Mouse (Mus musculus): ENCODE measurements around the gene Dgki. TPM values are rescaled to one million over a fixed set of nuclear protein-coding genes. Genes with fewer than 3 reads are reported as not detected.

Dgki gene
- total and polyA plus RNA-seq, 3 experiments = 0.05 TPM; not detected in 2

DNA sequence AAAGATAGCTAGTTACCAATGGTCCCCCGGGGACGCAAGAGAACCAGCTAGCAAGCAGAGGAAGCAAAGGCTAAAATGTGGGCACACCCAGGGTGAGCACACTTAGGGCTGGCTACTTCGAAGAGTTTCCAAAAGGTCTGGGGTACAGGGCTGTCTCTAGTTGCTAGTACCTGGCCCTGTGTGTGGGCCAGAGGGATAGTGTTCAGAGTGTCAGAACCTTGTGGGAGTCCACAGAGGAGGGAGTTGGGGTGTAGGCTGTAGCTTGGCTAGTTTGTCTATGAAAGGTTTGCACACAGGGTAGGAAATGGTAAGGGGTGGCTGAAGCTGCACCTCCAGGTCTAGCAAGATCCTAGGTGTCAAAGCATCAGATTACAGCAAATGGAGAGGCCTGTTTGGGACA, 25.1 kb upstream of the Dgki start:
- no peak for TF ChIP-seq POLR2AphosphoS5 (IDR thresholded peaks at IDR 0.05; ENCODE audit: insufficient replicate concordance, low read depth, low read length)
- TF ChIP-seq GATA1 (IDR thresholded peaks at IDR 0.05; ENCODE audit: borderline replicate concordance, low read length) = no peak
- no peak for TF ChIP-seq GATA2 (IDR thresholded peaks at IDR 0.05; ENCODE audit: borderline replicate concordance, low read depth, low read length)
- no peak for TF ChIP-seq TAL1 (conservative IDR thresholded peaks at IDR 0.05; ENCODE audit: low read depth, low read length)
- TF ChIP-seq CTCF (IDR thresholded peaks at IDR 0.05; ENCODE audit: low read depth, low read length) = no peak
- Histone ChIP-seq H3K4me3 (ENCODE audit: low read depth, low read length) (no peak overlapping the region), H3K9me3 (replicated peaks) (peaks cover 6% of the 10 kb centered on the region), H3K27me3 (ENCODE audit: insufficient read depth, low read length) (no peaks in the 10 kb centered on the region), H3K4me1 (ENCODE audit: insufficient read depth, low read depth, low read length) (no peaks in the 10 kb centered on the region), H3K36me3 (replicated peaks) (no peaks in the 10 kb centered on the region)
- DNase-seq (ENCODE audit: low spot score) (no peak), ATAC-seq (ENCODE audit: extremely low read depth, insufficient number of reproducible peaks, low FRiP score, poor library complexity, severe bottlenecking) (no peak)

DNA sequence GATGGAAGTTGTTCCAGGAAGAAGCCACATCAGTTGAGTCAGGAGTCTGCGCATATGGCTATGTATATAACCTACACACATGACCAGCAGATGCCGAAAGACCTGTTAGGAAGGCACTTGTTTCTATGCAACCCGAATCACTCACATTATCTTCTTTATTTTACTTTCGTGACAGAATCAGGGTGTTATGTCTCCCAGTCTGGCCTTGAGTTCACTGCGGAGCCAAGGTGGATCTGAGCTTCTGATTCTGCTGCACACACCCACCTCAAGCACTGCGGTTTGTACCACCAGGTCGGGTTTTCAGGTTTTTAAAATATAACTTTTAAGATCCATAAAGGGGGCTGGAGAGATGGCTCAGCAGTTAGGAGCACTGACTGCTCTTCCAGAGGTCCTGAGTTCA, 22.7 kb upstream of the Dgki start:
- Histone ChIP-seq H3K27me3 (ENCODE audit: insufficient read depth, low read length) (no peaks in the 10 kb centered on the region), H3K4me3 (ENCODE audit: low read depth, low read length) (no peak overlapping the region), H3K9me3 (replicated peaks) (peaks cover 6% of the 10 kb centered on the region), H3K36me3 (replicated peaks) (no peaks in the 10 kb centered on the region), H3K4me1 (ENCODE audit: insufficient read depth, low read depth, low read length) (no peaks in the 10 kb centered on the region)
- DNase-seq (ENCODE audit: low spot score) (no peak), ATAC-seq (ENCODE audit: extremely low read depth, insufficient number of reproducible peaks, low FRiP score, poor library complexity, severe bottlenecking) (no peak)
- TF ChIP-seq POLR2AphosphoS5 (IDR thresholded peaks at IDR 0.05; ENCODE audit: insufficient replicate concordance, low read depth, low read length) = no peak
- no peak for TF ChIP-seq GATA1 (IDR thresholded peaks at IDR 0.05; ENCODE audit: borderline replicate concordance, low read length)
- no peak for TF ChIP-seq GATA2 (IDR thresholded peaks at IDR 0.05; ENCODE audit: borderline replicate concordance, low read depth, low read length)
- no peak for TF ChIP-seq CTCF (IDR thresholded peaks at IDR 0.05; ENCODE audit: low read depth, low read length)
- no peak for TF ChIP-seq TAL1 (conservative IDR thresholded peaks at IDR 0.05; ENCODE audit: low read depth, low read length)

DNA sequence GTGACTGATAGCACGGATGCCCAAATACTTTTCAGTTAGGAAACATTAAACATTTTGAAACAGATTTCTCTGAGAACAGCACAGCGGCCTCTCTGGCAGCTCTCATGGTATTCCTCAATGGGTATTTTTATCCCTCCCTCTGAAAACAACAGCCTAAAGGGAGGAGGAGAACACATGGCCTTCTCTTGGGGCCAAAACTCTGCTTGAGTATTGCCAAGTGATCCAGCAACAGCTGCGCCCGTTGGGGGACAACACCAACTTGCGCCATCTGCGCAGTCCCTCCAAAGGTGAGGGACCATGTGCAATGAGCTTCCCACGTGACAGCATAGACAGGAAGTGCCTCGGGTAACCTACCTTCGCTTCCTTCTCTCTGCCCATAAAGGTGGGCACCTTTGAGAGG, 22.1 kb upstream of the Dgki start:
- TF ChIP-seq POLR2AphosphoS5 (IDR thresholded peaks at IDR 0.05; ENCODE audit: insufficient replicate concordance, low read depth, low read length) (no peak), GATA2 (IDR thresholded peaks at IDR 0.05; ENCODE audit: borderline replicate concordance, low read depth, low read length) (no peak), TAL1 (conservative IDR thresholded peaks at IDR 0.05; ENCODE audit: low read depth, low read length) (no peak), GATA1 (IDR thresholded peaks at IDR 0.05; ENCODE audit: borderline replicate concordance, low read length) (no peak), CTCF (IDR thresholded peaks at IDR 0.05; ENCODE audit: low read depth, low read length) (no peak)
- Histone ChIP-seq H3K4me1 (ENCODE audit: insufficient read depth, low read depth, low read length) (no peaks in the 10 kb centered on the region), H3K27me3 (ENCODE audit: insufficient read depth, low read length) (no peaks in the 10 kb centered on the region), H3K9me3 (replicated peaks) (peaks cover 6% of the 10 kb centered on the region), H3K4me3 (ENCODE audit: low read depth, low read length) (no peak overlapping the region), H3K36me3 (replicated peaks) (no peaks in the 10 kb centered on the region)
- no peak for ATAC-seq (ENCODE audit: extremely low read depth, insufficient number of reproducible peaks, low FRiP score, poor library complexity, severe bottlenecking)
- DNase-seq (ENCODE audit: low spot score) = no peak

DNA sequence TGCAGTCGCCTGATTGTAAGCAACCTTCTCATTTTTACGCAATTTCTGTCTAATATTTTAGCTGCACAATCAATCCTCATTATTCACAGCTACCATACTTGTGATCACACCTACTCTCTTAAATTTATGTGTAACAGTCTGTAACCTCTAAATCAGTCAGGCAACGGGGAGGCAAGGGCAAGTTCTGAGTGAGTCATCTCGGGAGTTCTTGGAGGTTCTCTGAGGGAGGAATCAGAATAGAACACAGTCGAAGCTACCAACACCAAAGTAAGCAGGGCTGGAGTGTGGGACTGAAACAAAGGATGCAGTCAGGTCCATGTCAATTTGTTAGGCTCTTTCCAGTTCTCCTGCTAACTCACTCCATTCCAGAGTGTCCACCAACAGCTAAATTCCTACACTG, 17.9 kb upstream of the Dgki start:
- no peaks in the 10 kb centered on the region for H3K4me1 ChIP-seq (ENCODE audit: insufficient read depth, low read depth, low read length)
- no peak for TF ChIP-seq GATA2 (IDR thresholded peaks at IDR 0.05; ENCODE audit: borderline replicate concordance, low read depth, low read length)
- no peak for TF ChIP-seq GATA1 (IDR thresholded peaks at IDR 0.05; ENCODE audit: borderline replicate concordance, low read length)
- no peak for TF ChIP-seq TAL1 (conservative IDR thresholded peaks at IDR 0.05; ENCODE audit: low read depth, low read length)
- TF ChIP-seq CTCF (IDR thresholded peaks at IDR 0.05; ENCODE audit: low read depth, low read length) = no peak
- TF ChIP-seq POLR2AphosphoS5 (IDR thresholded peaks at IDR 0.05; ENCODE audit: insufficient replicate concordance, low read depth, low read length) = no peak
- H3K4me3 ChIP-seq (ENCODE audit: low read depth, low read length) = no peak overlapping the region
- no peaks in the 10 kb centered on the region for H3K27me3 ChIP-seq (ENCODE audit: insufficient read depth, low read length)
- no peaks in the 10 kb centered on the region for H3K9me3 ChIP-seq (replicated peaks)
- DNase-seq (ENCODE audit: low spot score) = no peak
- H3K36me3 ChIP-seq (replicated peaks) = no peaks in the 10 kb centered on the region
- no peak for ATAC-seq (ENCODE audit: extremely low read depth, insufficient number of reproducible peaks, low FRiP score, poor library complexity, severe bottlenecking)

DNA sequence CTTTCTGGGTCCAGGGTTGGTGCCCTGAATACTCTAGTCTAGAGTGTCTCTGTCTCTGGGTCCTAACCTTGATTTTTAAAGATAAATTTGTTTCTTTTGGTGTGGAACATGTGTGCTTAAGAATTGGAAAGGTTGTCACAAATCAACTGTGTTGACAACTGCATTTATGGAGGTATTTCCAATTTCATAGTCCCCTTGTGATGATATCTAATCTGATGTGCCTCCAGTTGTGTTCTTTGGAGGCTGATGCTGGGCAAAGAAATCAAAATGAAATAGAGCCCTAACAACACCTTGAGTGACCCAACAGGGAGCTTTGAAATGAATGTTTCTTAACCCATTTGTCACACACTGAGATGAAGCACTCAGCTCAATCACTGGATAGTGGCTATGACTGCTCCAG, 15.5 kb upstream of the Dgki start:
- TF ChIP-seq GATA1 (IDR thresholded peaks at IDR 0.05; ENCODE audit: borderline replicate concordance, low read length) = no peak
- no peak for TF ChIP-seq GATA2 (IDR thresholded peaks at IDR 0.05; ENCODE audit: borderline replicate concordance, low read depth, low read length)
- no peak for TF ChIP-seq CTCF (IDR thresholded peaks at IDR 0.05; ENCODE audit: low read depth, low read length)
- TF ChIP-seq TAL1 (conservative IDR thresholded peaks at IDR 0.05; ENCODE audit: low read depth, low read length) = no peak
- ATAC-seq (ENCODE audit: extremely low read depth, insufficient number of reproducible peaks, low FRiP score, poor library complexity, severe bottlenecking) = no peak
- no peaks in the 10 kb centered on the region for H3K27me3 ChIP-seq (ENCODE audit: insufficient read depth, low read length)
- no peaks in the 10 kb centered on the region for H3K36me3 ChIP-seq (replicated peaks)
- no peak overlapping the region for H3K4me3 ChIP-seq (ENCODE audit: low read depth, low read length)
- no peaks in the 10 kb centered on the region for H3K4me1 ChIP-seq (ENCODE audit: insufficient read depth, low read depth, low read length)
- no peak for DNase-seq (ENCODE audit: low spot score)
- no peaks in the 10 kb centered on the region for H3K9me3 ChIP-seq (replicated peaks)

DNA sequence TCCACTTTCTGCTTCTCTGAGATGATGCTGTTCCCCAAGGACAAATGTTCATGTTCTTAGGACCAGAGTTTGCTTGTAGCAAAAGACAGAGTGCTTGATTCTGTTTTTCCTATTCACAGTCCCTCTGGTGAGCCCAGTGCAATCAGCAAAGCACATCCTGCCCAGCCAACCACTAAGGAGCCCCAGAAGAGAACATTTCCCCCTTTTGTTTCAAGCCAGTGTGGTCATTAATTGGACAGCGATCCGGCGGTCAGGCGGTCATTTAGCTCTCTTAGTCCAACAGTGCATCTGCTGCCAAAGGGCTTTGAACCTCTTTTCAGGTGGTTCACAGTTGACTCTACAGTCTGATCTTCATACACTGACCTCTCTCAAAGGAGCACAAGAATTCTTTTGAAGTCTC, 10.6 kb upstream of the Dgki start:
- ATAC-seq (ENCODE audit: extremely low read depth, insufficient number of reproducible peaks, low FRiP score, poor library complexity, severe bottlenecking) (no peak), DNase-seq (ENCODE audit: low spot score) (no peak)
- TF ChIP-seq CTCF (IDR thresholded peaks at IDR 0.05; ENCODE audit: low read depth, low read length) = no peak
- TF ChIP-seq POLR2AphosphoS5 (IDR thresholded peaks at IDR 0.05; ENCODE audit: insufficient replicate concordance, low read depth, low read length) = no peak
- no peak for TF ChIP-seq TAL1 (conservative IDR thresholded peaks at IDR 0.05; ENCODE audit: low read depth, low read length)
- no peak for TF ChIP-seq GATA1 (IDR thresholded peaks at IDR 0.05; ENCODE audit: borderline replicate concordance, low read length)
- TF ChIP-seq GATA2 (IDR thresholded peaks at IDR 0.05; ENCODE audit: borderline replicate concordance, low read depth, low read length) = no peak
- H3K36me3 ChIP-seq (replicated peaks) = no peaks in the 10 kb centered on the region
- H3K4me1 ChIP-seq (ENCODE audit: insufficient read depth, low read depth, low read length) = no peaks in the 10 kb centered on the region
- H3K9me3 ChIP-seq (replicated peaks) = no peaks in the 10 kb centered on the region
- H3K27me3 ChIP-seq (ENCODE audit: insufficient read depth, low read length) = no peaks in the 10 kb centered on the region
- no peak overlapping the region for H3K4me3 ChIP-seq (ENCODE audit: low read depth, low read length)
